8 mouse cellular contexts compared by ENCODE assay signal in genomic region chr5:98878891-98879290, GRCm38 (mm10). TPM values are rescaled to one million over a fixed set of nuclear protein-coding genes. Genes with fewer than 3 reads are reported as not detected.
DNase-seq lines count a peak whose midpoint lies in the region; ATAC-seq and TF ChIP-seq lines count a peak whose summit lies in the region.
"Had no signal": no experiment of that assay in that cellular context is flagged by ENCODE, and none has a peak within 500 bp of the region (broad histone marks: within the 10 kb centered on the region; RNA-seq: fewer than 3 reads in every experiment).

No protein-coding gene starts in this region.

- H3K4me3 ChIP-seq in kidney, embryonic 16.5 days (ENCODE audit: low read length), result no peak overlapping the region
- no peak overlapping the region for H3K4me3 ChIP-seq in lung, postnatal 0 days (ENCODE audit: low read depth, low read length)
- H3K4me3 ChIP-seq: liver, embryonic 15.5 days had no signal

- no peak for TF ChIP-seq EP300 in lung, postnatal 0 days (IDR thresholded peaks at IDR 0.05)

- no peak overlapping the region for H3K9ac ChIP-seq in kidney, embryonic 16.5 days (replicated peaks; ENCODE audit: low read length)
- H3K9ac ChIP-seq in lung, postnatal 0 days (replicated peaks; ENCODE audit: low read depth), result no peak overlapping the region
- H3K9ac ChIP-seq: liver, embryonic 15.5 days had no signal

- no peak overlapping the region for H3K27ac ChIP-seq in kidney, embryonic 16.5 days (ENCODE audit: low read length)
- H3K27ac ChIP-seq in lung, postnatal 0 days (ENCODE audit: low read length), result no peak overlapping the region
- H3K27ac ChIP-seq: liver, embryonic 15.5 days had no signal

- DNase-seq in kidney, adult 18-20 months, result peak; percentile 64
- peak; percentile 48 for DNase-seq in ZHBTc4 (ENCODE audit: low read depth, low spot score)
- peak; percentile 86 for DNase-seq in embryo, embryonic 10.5 days (ENCODE audit: low spot score)
- DNase-seq in kidney, postnatal 36 days, result peak; percentile 44 to 86
- peak; percentile 69 for DNase-seq in lung, postnatal 0 days (ENCODE audit: low spot score)

- no peak overlapping the region for H3K4me2 ChIP-seq in kidney, embryonic 16.5 days (replicated peaks; ENCODE audit: low read depth, low read length)
- H3K4me2 ChIP-seq in lung, postnatal 0 days (replicated peaks; ENCODE audit: low read depth, low read length), result no peak overlapping the region
- H3K4me2 ChIP-seq: liver, embryonic 15.5 days had no signal

- 0 out of 2 replicates have a peak, but pooled peaks cover 3% of the 10 kb centered on the region for H3K4me1 ChIP-seq in kidney, embryonic 16.5 days (ENCODE audit: insufficient read depth, low read length)
- H3K4me1 ChIP-seq in lung, postnatal 0 days (ENCODE audit: insufficient read depth, low read depth, low read length), result no peaks in the 10 kb centered on the region
- H3K4me1 ChIP-seq: liver, embryonic 15.5 days had no signal

- H3K36me3 ChIP-seq in kidney, embryonic 16.5 days (ENCODE audit: insufficient read depth, low read length), result no peaks in the 10 kb centered on the region
- no peaks in the 10 kb centered on the region for H3K36me3 ChIP-seq in lung, postnatal 0 days (ENCODE audit: insufficient read depth, low read length)
- H3K36me3 ChIP-seq: liver, embryonic 15.5 days had no signal

- no peak for ATAC-seq in kidney, embryonic 16.5 days (ENCODE audit: low FRiP score, low TSS enrichment)
- ATAC-seq in lung, postnatal 0 days, result no peak
- no peak for ATAC-seq in megakaryocyte, adult 5-6 weeks (ENCODE audit: poor library complexity, severe bottlenecking)

- TF ChIP-seq CTCF in lung, postnatal 0 days (IDR thresholded peaks at IDR 0.05), result peak; percentile 90

- H3K27me3 ChIP-seq in kidney, embryonic 16.5 days (ENCODE audit: insufficient read depth, low read length), result no peaks in the 10 kb centered on the region
- H3K27me3 ChIP-seq in lung, postnatal 0 days (replicated peaks; ENCODE audit: insufficient read depth, low read length), result no peaks in the 10 kb centered on the region
- H3K27me3 ChIP-seq: liver, embryonic 15.5 days had no signal

- no peaks in the 10 kb centered on the region for H3K9me3 ChIP-seq in kidney, embryonic 16.5 days (ENCODE audit: low read length)
- H3K9me3 ChIP-seq in lung, postnatal 0 days (ENCODE audit: low read length), result no peaks in the 10 kb centered on the region
- H3K9me3 ChIP-seq: liver, embryonic 15.5 days had no signal

RNA-seq across cellular contexts. Expression of gene Bmp3, which starts 24.7 kb away (rescaled TPM):
- polyA plus RNA-seq in kidney, embryonic 16.5 days (2015; fragmentation: Nextera tagmentation; extraction: Ambion mirVana), result 10.2 and 11.7 TPM in 2 replicates
- polyA plus RNA-seq in lung, postnatal 0 days (2015; fragmentation: Nextera tagmentation; extraction: Ambion mirVana), result 6.8 and 10.8 TPM in 2 replicates
- total RNA-seq in megakaryocyte, adult 5-6 weeks (2015), result not detected in 2 replicates
- not detected in 2 replicates for total RNA-seq in megakaryocyte, adult 5-6 weeks (2017)
